Mouse (Mus musculus) thymus, postnatal 0 days (tissue): ENCODE data around the gene Gm17490. TPM values are rescaled to one million over a fixed set of nuclear protein-coding genes. Genes with fewer than 3 reads are reported as not detected.
"Not testable (repeated sequence)": the region's sequence is repeated elsewhere in the genome, so short reads cannot be mapped to it uniquely, and the experiment has no call there.

ENCODE experiments used
- DNase-seq: peaks from one replicate; pipeline ENCODE4 v3.0.0-alpha.2; 2015; ENCODE audit warnings: low spot score
- polyA plus RNA-seq: library from polyadenylated mRNA; unstranded; fragments of >200 nt; fragmentation: Nextera tagmentation; extraction: Ambion mirVana; gene quantifications from 2 replicates; pipeline ENCODE4 v1.2.1, GENCODE M21; 2015

Gene Gm17490
- polyA plus RNA-seq, 1 experiment from 2014 or later, result not detected

DNA sequence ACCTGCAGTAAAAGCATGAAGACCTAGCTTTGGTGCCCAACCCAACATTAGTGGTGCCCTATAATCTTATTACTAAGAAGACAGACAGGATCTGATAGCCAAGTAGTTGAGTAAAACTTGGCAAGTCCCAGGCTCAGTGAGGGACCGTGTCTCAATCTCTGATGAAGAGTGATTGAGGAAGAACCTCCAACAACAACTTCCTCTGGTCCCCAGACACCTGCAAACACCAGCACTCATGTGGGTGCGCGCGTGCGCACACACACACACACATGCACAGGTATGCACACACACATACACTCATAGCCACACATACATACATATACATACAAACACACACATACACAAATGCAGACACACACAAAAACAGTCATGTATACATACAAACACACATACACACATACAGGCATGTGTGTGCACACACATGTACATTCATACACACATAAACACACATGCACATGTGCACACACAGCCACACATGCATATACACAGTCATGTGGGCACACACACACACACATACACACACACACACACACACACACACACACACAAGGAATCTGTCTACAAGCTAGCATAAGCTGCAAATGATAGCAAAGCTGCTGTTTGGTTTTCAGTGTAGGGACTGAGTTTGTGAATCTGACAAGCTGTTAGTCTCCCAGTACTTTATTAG is 9.5 kb upstream of the Gm17490 start:
- peak; percentile 75 for DNase-seq

DNA sequence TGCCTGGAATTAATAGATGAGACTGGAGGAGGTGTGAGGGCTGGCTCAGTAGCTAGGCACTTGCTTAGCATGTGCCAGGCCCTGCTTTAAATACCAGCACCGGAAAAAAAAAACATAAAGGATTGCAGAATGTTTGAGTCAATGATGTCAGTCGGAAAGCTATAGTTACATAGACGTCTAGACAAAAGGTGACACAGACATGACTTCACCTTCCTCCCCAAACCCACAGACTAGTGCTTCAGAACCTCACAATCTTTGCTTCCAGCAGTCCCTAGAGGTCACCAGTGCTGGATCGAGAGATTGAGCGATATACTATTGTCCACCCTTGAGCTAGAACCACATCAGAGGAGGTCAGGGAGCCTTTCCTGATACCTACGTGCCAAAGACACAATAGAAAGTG is 9.0 kb upstream of the Gm17490 start:
- peak; percentile 54 for DNase-seq

DNA sequence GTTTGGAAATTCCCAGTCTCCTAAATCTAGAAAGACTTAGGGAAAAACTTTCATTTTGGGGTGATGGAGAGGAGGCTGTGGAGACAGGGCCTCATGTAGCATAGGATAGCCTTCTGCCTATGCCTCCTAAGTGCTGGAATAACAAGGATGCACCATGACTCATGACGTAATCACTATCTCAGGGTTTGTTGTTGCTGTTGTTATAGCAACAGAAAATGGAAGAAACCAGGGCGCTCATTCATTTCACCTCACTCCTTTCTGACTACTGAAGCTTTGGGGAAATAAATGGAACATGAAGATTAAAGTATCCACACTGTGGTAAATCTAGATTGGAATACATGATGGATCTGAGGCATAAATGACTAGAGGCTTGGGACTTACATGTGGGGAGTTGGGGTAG is 2.3 kb downstream of the Gm17490 start:
- DNase-seq, result no peak

- peak; percentile 57 for DNase-seq
Observed at GRCm38 (mm10) chr2:11623173-11623572, 2.9 kb downstream of the Gm17490 start.

DNA sequence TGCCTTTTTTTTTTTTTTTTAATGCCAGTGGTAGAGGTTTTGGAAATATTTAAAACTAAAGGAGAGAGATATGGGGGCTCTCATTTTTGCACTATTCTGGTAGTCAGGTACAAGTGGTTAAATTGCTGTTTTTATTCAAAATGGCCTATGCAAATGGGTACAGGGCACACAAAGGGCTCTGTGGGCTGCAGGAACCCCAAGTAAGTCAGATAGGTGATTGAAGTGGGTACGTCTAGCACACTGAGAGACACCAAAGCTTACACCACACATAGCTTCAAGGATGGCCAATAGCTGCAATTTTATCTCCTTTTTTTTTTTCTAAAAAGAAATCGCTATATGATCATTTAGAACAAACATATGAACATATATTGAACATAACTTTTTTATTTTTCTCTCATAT is 6.5 kb downstream of the Gm17490 start:
- peak; percentile 54 for DNase-seq

DNA sequence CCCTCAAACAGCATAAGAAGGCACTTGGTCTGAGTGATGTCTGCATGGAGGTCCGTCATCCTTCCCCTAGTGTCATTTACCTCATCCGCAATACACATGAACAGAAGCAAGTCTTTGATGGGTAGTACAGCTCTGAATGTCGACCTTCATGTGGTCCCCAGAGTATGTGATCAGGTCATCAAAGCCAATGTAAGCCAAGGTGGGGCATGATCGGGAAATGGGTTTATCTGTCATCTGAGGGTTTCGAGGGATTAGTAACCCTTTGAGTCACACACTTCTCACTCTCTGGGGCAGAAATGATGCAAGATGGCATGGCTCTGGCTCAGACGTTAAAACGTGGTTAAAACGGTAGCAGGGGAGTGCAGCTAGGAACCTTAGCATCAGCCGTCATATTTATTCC is 9.2 kb downstream of the Gm17490 start:
- no peak for DNase-seq

GRCm38 (mm10) chr2:11612939-11613338 is 13.1 kb downstream of the Gm17490 start:
- DNase-seq, result not testable (repeated sequence)

- DNase-seq, result not testable (repeated sequence)
Observed at GRCm38 (mm10) chr2:11606718-11607117, 19.3 kb downstream of the Gm17490 start.

GRCm38 (mm10) chr2:11604911-11605310 is 21.2 kb downstream of the Gm17490 start:
- DNase-seq, result peak; percentile 86

DNA sequence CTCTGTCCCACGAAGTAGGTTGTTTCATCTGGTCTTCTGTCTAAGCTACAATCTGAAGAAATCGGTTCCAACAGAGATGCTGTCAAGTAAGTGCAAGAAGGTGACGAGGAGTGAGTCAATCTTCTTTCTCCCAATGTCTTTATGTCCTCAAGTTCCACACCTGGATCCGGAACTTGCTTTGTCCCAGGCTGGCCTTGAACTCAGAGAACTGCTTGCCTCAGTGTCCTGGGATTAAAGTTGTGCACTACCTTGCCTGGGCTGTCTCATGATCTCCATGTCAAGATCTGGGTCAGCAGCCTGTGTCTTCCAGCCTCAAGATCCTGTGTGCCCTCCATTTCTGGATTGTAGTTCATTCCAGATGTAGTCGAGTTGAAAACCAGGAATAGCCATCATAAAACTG is 22.0 kb downstream of the Gm17490 start, which contains the start of gene Rbm17:
Gene Rbm17, minus strand, starts transcription at position 101 of the 400 bp plus-strand sequence.
- no peak for DNase-seq

- DNase-seq, result peak; percentile 97
Observed at GRCm38 (mm10) chr2:11602506-11603489, 23.3 kb downstream of the Gm17490 start.

- DNase-seq, result no peak
Observed at GRCm38 (mm10) chr2:11601795-11602194, 24.3 kb downstream of the Gm17490 start.

GRCm38 (mm10) chr2:11597906-11598305 is 28.2 kb downstream of the Gm17490 start:
- DNase-seq, result no peak

GRCm38 (mm10) chr2:11596690-11597089 is 29.4 kb downstream of the Gm17490 start:
- no peak for DNase-seq

- no peak for DNase-seq
Observed at GRCm38 (mm10) chr2:11587996-11588395, 38.1 kb downstream of the Gm17490 start.

GRCm38 (mm10) chr2:11579399-11579798 is 46.7 kb downstream of the Gm17490 start:
- DNase-seq, result no peak

GRCm38 (mm10) chr2:11578187-11578586 is 47.9 kb downstream of the Gm17490 start:
- DNase-seq, result no peak

Other genes with a start within 250 kb of the Gm17490 start
- 14.0 and 15.0 TPM in 2 replicates for gene Pfkfb3, start 72.2 kb downstream of the Gm17490 start, polyA plus RNA-seq
- gene Rbm17, start 22.1 kb downstream of the Gm17490 start, polyA plus RNA-seq, result 188 and 189 TPM in 2 replicates
- 46.0 and 51.1 TPM in 2 replicates for gene Il2ra, start 16.5 kb upstream of the Gm17490 start, polyA plus RNA-seq
- gene Il15ra, start 79.0 kb upstream of the Gm17490 start, polyA plus RNA-seq, result 33.1 and 34.2 TPM in 2 replicates
- gene Fbh1, start 151.3 kb upstream of the Gm17490 start, polyA plus RNA-seq, result 63.0 and 65.7 TPM in 2 replicates
- gene Ankrd16, start 151.6 kb upstream of the Gm17490 start, polyA plus RNA-seq, result 28.3 and 41.2 TPM in 2 replicates